Mouse (Mus musculus): ENCODE measurements around the gene Coa3. TPM values are rescaled to one million over a fixed set of nuclear protein-coding genes. Genes with fewer than 3 reads are reported as not detected.
A peak's percentile ranks its signal among the peaks of the same experiment; 100 is the strongest.

Coa3 gene
- total and polyA plus RNA-seq, 3 experiments, result 117 to 285 (median 177) TPM

DNA sequence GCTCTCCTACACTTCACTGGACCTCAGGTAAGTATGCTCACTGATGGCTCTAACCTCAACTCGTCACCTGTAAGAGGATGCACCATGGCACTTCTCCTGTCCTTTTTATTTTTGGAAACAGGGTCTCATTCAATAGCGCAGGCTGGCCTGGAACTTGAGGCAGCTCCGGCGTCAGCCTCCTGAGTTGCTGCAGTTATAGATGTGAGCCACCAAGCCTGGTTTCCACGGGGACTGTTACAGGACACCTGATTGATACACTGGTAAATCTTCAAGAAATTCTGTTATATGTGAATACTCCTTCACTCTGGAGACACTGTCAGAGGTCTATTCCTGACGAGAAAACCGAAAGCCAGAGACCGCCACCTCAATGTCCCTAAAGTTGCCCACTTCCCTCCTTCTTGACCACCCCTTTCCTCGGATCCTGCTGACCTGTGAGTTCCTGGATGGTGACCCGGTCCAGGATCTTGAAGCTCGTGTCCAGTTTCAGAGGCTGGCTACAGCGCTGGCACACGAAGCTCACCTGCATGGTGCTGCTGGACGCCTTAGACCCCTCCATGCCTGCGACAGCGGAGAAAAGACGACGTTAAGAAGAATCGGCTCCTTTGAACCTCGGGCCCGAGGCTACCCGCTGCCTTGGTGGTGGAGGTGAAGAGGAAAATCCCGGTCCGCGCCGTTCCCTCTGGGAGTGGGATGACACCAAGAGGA is 22.5 kb upstream of the Coa3 start (continued):
- no peak for TF ChIP-seq USF1 (IDR thresholded peaks at IDR 0.05; ENCODE audit: low read depth, low read length)

DNA sequence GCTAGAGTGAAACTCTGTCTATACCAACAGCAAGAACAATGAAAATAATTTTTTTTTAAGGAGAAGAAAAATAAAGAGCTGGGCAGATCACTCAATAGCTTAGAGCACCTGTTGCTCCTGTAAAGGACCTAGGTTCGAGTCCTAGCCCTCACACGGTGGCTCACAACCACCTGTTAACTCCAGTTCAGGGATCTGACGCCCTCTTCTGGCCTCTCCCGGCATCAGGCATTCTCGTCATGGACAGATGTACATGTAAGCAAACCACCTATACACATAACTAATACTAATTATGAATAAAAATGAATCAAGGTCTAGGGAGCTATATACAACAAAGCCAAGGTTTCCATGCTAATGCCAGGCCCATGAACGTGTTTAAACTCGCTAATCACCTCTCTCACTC is 22.0 kb upstream of the Coa3 start:
- peak overlapping the region; percentile 88 for H3K9ac ChIP-seq (ENCODE audit: insufficient read depth, low read depth)
- H3K79me2 ChIP-seq (replicated peaks; ENCODE audit: control insufficient read depth, extremely low read depth, insufficient read depth, poor library complexity, severe bottlenecking), result peaks cover 53% of the 10 kb centered on the region
- peaks cover 3 to 26% of the 10 kb centered on the region in 2 experiments; a peak in 3 of 4 replicates for H3K4me1 ChIP-seq (ENCODE audit: control insufficient read depth in 1 of 2, insufficient read depth in 2 of 2)
- DNase-seq (ENCODE audit: extremely low read depth), result peak; percentile 45
- no peaks in the 10 kb centered on the region for H3K27me3 ChIP-seq (replicated peaks)
- TF ChIP-seq CTCF (conservative IDR thresholded peaks at IDR 0.05 in 1 of 2, IDR thresholded peaks at IDR 0.05 in 1 of 2; ENCODE audit: low read depth in 2 of 2, low read length in 2 of 2) (peak; percentile 30 to 50; a peak in 3 of 4 replicates), NRF1 (IDR thresholded peaks at IDR 0.05; ENCODE audit: low read depth, low read length) (no peak)
- peaks cover 23 to 46% of the 10 kb centered on the region in 2 experiments for H3K36me3 ChIP-seq (replicated peaks in 1 of 2; ENCODE audit: control insufficient read depth in 1 of 2, insufficient read depth in 1 of 2, low read length in 1 of 2)
- peak overlapping the region; percentile 70 to 95 (median 84) for H3K4me3 ChIP-seq (replicated peaks in 1 of 3; ENCODE audit: low read depth in 2 of 3, low read length in 2 of 3, poor library complexity in 1 of 3)
- dilution Hi-C loops (cut with MboI; ENCODE audit: extremely low pct_ligation_motif_present, extremely low pct_unique_long_range_greater_than_20kb, low sequenced_read_pairs) (no loop called here), in situ Hi-C loops (cut with MboI; ENCODE audit: low pct_ligation_motif_present, low pct_unique_long_range_greater_than_20kb, low sequenced_read_pairs) (loop anchor here (10.0 kb wide), 1 partner anchor 216 kb away; the partner anchor contains the start of genes Coasy and Mlx)
- H3K27ac ChIP-seq (ENCODE audit: insufficient read depth, low read depth), result no peak overlapping the region
- peak overlapping the region; percentile 92 for H3K4me2 ChIP-seq (ENCODE audit: insufficient read depth, low read depth, poor library complexity, severe bottlenecking)
- no peaks in the 10 kb centered on the region for H3K9me3 ChIP-seq (replicated peaks; ENCODE audit: low read length)

DNA sequence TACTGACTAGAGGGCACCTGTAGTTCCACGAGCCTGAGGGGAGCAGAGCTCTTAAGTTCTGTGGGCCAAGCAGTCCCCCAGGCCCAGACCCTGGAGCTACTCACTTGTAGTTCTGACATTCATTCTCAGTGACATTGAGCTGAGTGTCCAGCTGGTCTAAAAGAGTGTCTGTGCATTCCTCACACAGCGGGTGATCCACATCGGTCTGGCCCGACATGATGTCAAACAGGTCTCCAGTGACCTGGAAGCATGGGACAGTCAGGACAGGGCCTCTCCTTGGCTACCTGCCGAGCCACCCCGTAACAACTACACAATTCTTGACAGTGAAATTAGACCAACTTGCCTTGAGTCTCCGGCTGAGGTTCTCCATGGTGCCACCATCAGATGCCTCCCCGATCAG is 16.3 kb upstream of the Coa3 start:
- Histone ChIP-seq H3K4me2 (ENCODE audit: insufficient read depth, low read depth, poor library complexity, severe bottlenecking) (no peak overlapping the region), H3K4me3 (replicated peaks in 1 of 3; ENCODE audit: low read depth in 2 of 3, low read length in 2 of 3, poor library complexity in 1 of 3) (no peak overlapping the region), H3K4me1 (ENCODE audit: control insufficient read depth in 1 of 2, insufficient read depth in 2 of 2) (peaks cover under 1 to 12% of the 10 kb centered on the region in 2 experiments; a peak in 3 of 4 replicates), H3K27ac (ENCODE audit: insufficient read depth, low read depth) (no peak overlapping the region), H3K27me3 (replicated peaks) (no peaks in the 10 kb centered on the region), H3K36me3 (replicated peaks in 1 of 2; ENCODE audit: control insufficient read depth in 1 of 2, insufficient read depth in 1 of 2, low read length in 1 of 2) (peaks cover 70 to 99% of the 10 kb centered on the region in 2 experiments), H3K9me3 (replicated peaks; ENCODE audit: low read length) (no peaks in the 10 kb centered on the region), H3K79me2 (replicated peaks; ENCODE audit: control insufficient read depth, extremely low read depth, insufficient read depth, poor library complexity, severe bottlenecking) (peaks cover 38% of the 10 kb centered on the region), H3K9ac (ENCODE audit: insufficient read depth, low read depth) (no peak overlapping the region)
- no peak for DNase-seq (ENCODE audit: extremely low read depth)
- in situ Hi-C loops (cut with MboI; ENCODE audit: low pct_ligation_motif_present, low pct_unique_long_range_greater_than_20kb, low sequenced_read_pairs) (loop anchor here (10.0 kb wide), 1 partner anchor 80 kb away; no protein-coding TSS in a partner anchor), dilution Hi-C loops (cut with MboI; ENCODE audit: extremely low pct_ligation_motif_present, extremely low pct_unique_long_range_greater_than_20kb, low sequenced_read_pairs) (no loop called here)
- no peak for TF ChIP-seq PAX5 (IDR thresholded peaks at IDR 0.05; ENCODE audit: low read length)
- TF ChIP-seq SIN3A (IDR thresholded peaks at IDR 0.05; ENCODE audit: low read length), result no peak
- TF ChIP-seq NRF1 (IDR thresholded peaks at IDR 0.05; ENCODE audit: low read depth, low read length), result no peak
- no peak for TF ChIP-seq USF1 (IDR thresholded peaks at IDR 0.05; ENCODE audit: low read depth, low read length)
- no peak for TF ChIP-seq MYC (IDR thresholded peaks at IDR 0.05; ENCODE audit: low read depth, low read length)

DNA sequence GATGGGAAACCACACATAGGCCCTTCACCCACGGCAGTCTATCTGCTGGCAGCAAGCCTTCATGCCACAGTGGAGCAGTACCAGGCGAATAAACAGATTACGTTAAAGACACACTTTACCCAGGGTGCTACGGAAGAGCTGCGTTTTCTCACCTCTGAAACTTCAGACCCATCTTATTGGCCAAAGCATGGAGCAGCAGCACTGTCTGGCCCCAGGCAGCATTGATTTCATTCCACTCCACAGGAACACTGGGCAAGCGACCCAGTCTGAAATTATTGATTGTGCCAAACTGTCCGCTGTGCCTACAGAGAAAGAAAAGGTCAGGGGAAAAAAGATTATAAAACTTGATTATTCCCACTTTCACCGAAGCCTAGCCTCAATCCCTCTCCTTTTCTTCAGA is 12.3 kb upstream of the Coa3 start:
- no peaks in the 10 kb centered on the region for H3K9me3 ChIP-seq (replicated peaks; ENCODE audit: low read length)
- in situ Hi-C loops (cut with MboI; ENCODE audit: low pct_ligation_motif_present, low pct_unique_long_range_greater_than_20kb, low sequenced_read_pairs), result loop anchor here (10.0 kb wide), 1 partner anchor 76 kb away; no protein-coding TSS in a partner anchor
- no peak overlapping the region for H3K9ac ChIP-seq (ENCODE audit: insufficient read depth, low read depth)
- no peak overlapping the region for H3K4me2 ChIP-seq (ENCODE audit: insufficient read depth, low read depth, poor library complexity, severe bottlenecking)
- no peak overlapping the region for H3K27ac ChIP-seq (ENCODE audit: insufficient read depth, low read depth)
- H3K4me3 ChIP-seq (replicated peaks in 1 of 3; ENCODE audit: low read depth in 2 of 3, low read length in 2 of 3, poor library complexity in 1 of 3), result no peak overlapping the region
- TF ChIP-seq IRF4 (IDR thresholded peaks at IDR 0.05; ENCODE audit: low read depth, low read length) (no peak), JUND (conservative IDR thresholded peaks at IDR 0.05; ENCODE audit: low read depth, low read length) (no peak), MAFK (IDR thresholded peaks at IDR 0.05; ENCODE audit: insufficient replicate concordance, low read length) (no peak), UBTF (IDR thresholded peaks at IDR 0.05; ENCODE audit: low read depth, low read length) (no peak), ETS1 (conservative IDR thresholded peaks at IDR 0.05; ENCODE audit: low read depth, low read length) (no peak), KAT2A (IDR thresholded peaks at IDR 0.05; ENCODE audit: insufficient replicate concordance, low read length) (no peak), BHLHE40 (IDR thresholded peaks at IDR 0.05; ENCODE audit: low read depth, low read length) (no peak), RAD21 (IDR thresholded peaks at IDR 0.05; ENCODE audit: low read depth, low read length) (no peak), ZKSCAN1 (IDR thresholded peaks at IDR 0.05; ENCODE audit: borderline replicate concordance, low read depth, low read length) (no peak), HCFC1 (IDR thresholded peaks at IDR 0.05; ENCODE audit: low read depth, low read length) (no peak), ZC3H11A (IDR thresholded peaks at IDR 0.05; ENCODE audit: low read depth, low read length) (no peak), GABPA (IDR thresholded peaks at IDR 0.05; ENCODE audit: insufficient replicate concordance, low read depth, low read length) (no peak), CHD2 (IDR thresholded peaks at IDR 0.05; ENCODE audit: low read length) (no peak)
- no peaks in the 10 kb centered on the region for H3K4me1 ChIP-seq (ENCODE audit: control insufficient read depth in 1 of 2, insufficient read depth in 2 of 2)
- no peaks in the 10 kb centered on the region for H3K27me3 ChIP-seq (replicated peaks)
- dilution Hi-C loops (cut with MboI; ENCODE audit: extremely low pct_ligation_motif_present, extremely low pct_unique_long_range_greater_than_20kb, low sequenced_read_pairs), result no loop called here
- H3K79me2 ChIP-seq (replicated peaks; ENCODE audit: control insufficient read depth, extremely low read depth, insufficient read depth, poor library complexity, severe bottlenecking), result peaks cover 5% of the 10 kb centered on the region; the same call in 1 of the 2 replicates
- DNase-seq (ENCODE audit: extremely low read depth), result no peak
- peaks cover 74 to 96% of the 10 kb centered on the region in 2 experiments for H3K36me3 ChIP-seq (replicated peaks in 1 of 2; ENCODE audit: control insufficient read depth in 1 of 2, insufficient read depth in 1 of 2, low read length in 1 of 2)
